Mouse (Mus musculus): ENCODE results near the gene Utp3. TPM values are rescaled to one million over a fixed set of nuclear protein-coding genes. Genes with fewer than 3 reads are reported as not detected.
A peak's percentile ranks its signal among the peaks of the same experiment; 100 is the strongest.
"Not testable (repeated sequence)": the region's sequence is repeated elsewhere in the genome, so short reads cannot be mapped to it uniquely, and the experiment has no call there.

The Utp3 gene
- total and polyA plus RNA-seq, 2 experiments from 2014 or later: 12.8 to 55.1 TPM

DNA sequence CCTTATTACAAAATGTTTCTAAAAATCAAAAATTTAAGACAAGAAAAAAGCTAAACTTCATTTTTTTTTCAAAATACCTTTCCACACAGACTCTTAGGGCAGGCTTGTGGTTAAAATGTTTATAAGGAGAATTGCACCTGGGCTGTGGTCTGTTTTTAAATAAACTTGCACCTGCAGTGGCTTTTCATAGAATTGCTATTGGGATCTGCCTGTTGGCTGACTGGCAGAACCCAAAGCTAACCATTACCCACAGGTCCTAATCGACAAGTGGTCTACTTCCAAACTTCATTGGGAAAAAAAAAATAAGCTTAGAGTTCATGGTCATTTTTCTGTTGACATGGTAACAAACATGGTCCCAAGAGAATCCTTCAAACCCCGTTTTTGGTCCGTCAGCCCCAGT is 19.6 kb upstream of the Utp3 start:
- Histone ChIP-seq H3K4me3 (ENCODE audit: low read depth, low read length) (no peak overlapping the region), H3K27ac (ENCODE audit: low read depth, low read length) (no peak overlapping the region), H3K4me2 (ENCODE audit: low read depth, low read length, poor library complexity, severe bottlenecking) (no peak overlapping the region), H3K9me3 (ENCODE audit: low read length) (no peaks in the 10 kb centered on the region), H3K27me3 (ENCODE audit: insufficient read depth, low read length) (no peaks in the 10 kb centered on the region), H3K9ac (replicated peaks; ENCODE audit: low read length, poor library complexity, severe bottlenecking) (no peak overlapping the region), H3K36me3 (ENCODE audit: insufficient read depth, low read length) (no peaks in the 10 kb centered on the region), H3K4me1 (ENCODE audit: insufficient read depth, low read length) (no peaks in the 10 kb centered on the region)
- TF ChIP-seq CTCF (IDR thresholded peaks at IDR 0.05): no peak
- no peak for ATAC-seq (ENCODE audit: low FRiP score)
- DNase-seq (ENCODE audit: low spot score): no peak
- 58% methylated on average over 3 of the region's 3 CpGs for WGBS

DNA sequence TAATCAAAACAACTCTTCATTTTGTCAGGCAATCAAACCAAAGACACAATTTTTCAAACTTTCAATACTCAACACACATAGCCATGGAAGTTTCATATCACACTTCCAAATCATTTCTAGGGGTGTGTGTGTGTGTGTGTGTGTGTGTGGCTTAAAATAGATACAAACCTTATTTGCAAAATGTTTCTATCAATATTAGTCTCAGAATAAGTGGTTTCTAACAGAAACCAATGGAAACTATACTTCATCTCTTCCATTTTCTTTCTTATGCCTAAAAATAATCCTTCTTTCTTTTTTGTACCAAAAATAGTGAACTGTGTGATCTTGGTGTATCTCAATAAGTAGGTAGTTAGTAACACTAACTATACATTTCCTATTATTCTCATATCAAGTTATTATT is 13.4 kb upstream of the Utp3 start:
- H3K9ac ChIP-seq (replicated peaks; ENCODE audit: low read length, poor library complexity, severe bottlenecking): no peak overlapping the region
- H3K4me2 ChIP-seq (ENCODE audit: low read depth, low read length, poor library complexity, severe bottlenecking): no peak overlapping the region
- TF ChIP-seq CTCF (IDR thresholded peaks at IDR 0.05): no peak
- ATAC-seq (ENCODE audit: low FRiP score) (no peak), DNase-seq (ENCODE audit: low spot score) (no peak)
- no peaks in the 10 kb centered on the region for H3K36me3 ChIP-seq (ENCODE audit: insufficient read depth, low read length)
- no peak overlapping the region for H3K27ac ChIP-seq (ENCODE audit: low read depth, low read length)
- H3K4me3 ChIP-seq (ENCODE audit: low read depth, low read length): no peak overlapping the region
- no peaks in the 10 kb centered on the region for H3K27me3 ChIP-seq (ENCODE audit: insufficient read depth, low read length)
- no peaks in the 10 kb centered on the region for H3K9me3 ChIP-seq (ENCODE audit: low read length)
- H3K4me1 ChIP-seq (ENCODE audit: insufficient read depth, low read length): no peaks in the 10 kb centered on the region

DNA sequence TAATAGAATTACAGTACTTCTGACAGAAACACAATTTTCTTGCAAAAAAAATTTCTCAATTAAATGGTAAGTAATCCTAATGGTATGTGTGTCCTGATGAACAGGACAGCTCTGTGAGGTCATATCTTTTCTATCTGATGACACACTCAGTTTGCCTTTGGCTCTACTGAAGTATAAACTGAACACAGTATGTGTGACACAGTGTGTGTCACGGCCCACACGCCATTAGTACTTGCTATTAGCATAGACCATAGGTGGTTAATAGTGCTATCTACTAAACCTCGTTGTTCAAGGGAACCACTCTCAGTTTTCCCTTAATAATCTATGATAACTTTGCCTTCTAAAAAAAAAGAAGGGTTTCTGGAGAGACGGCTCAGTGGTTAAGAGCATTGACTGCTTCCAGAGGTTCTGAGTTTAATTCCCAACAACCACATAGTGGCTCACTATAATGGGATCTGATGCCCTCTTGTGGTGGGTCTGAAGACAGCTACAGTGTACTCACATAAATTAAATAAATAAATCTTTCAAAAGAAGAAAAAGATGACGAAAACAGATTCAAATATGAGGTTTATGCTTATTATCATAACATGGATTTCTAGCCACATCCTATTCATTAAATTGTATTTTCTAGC is 11.5 kb upstream of the Utp3 start:
- no peak overlapping the region for H3K4me2 ChIP-seq (ENCODE audit: low read depth, low read length, poor library complexity, severe bottlenecking)
- 61% methylated on average over 5 of the region's 5 CpGs for WGBS
- H3K36me3 ChIP-seq (ENCODE audit: insufficient read depth, low read length): no peaks in the 10 kb centered on the region
- H3K9me3 ChIP-seq (ENCODE audit: low read length): no peaks in the 10 kb centered on the region
- ATAC-seq (ENCODE audit: low FRiP score) (0 out of 2 replicates have a peak, but pooled peaks have one; percentile 49), DNase-seq (ENCODE audit: low spot score) (peak; percentile 62)
- TF ChIP-seq CTCF (IDR thresholded peaks at IDR 0.05): peak; percentile 75
- no peaks in the 10 kb centered on the region for H3K4me1 ChIP-seq (ENCODE audit: insufficient read depth, low read length)
- H3K9ac ChIP-seq (replicated peaks; ENCODE audit: low read length, poor library complexity, severe bottlenecking): no peak overlapping the region
- no peak overlapping the region for H3K4me3 ChIP-seq (ENCODE audit: low read depth, low read length)
- no peaks in the 10 kb centered on the region for H3K27me3 ChIP-seq (ENCODE audit: insufficient read depth, low read length)
- H3K27ac ChIP-seq (ENCODE audit: low read depth, low read length): no peak overlapping the region

DNA sequence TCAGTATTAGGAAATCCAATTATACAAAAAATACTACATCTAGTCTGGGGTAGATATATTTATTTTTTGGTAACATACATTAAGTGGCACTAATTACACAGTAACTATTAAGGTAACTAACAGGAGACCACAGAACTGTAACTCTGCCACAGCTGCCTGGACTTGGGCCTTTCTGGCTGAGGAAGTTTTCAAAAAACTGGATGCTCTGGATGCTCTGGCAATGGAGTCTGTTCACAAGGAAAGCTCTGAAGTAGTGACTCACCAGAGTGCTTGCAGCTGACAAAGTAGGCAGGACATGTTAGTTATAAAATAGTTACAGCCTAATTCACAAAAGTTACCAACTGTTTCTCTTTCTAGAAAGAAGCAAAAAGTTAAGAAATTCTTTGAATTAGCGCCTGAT is 9.9 kb upstream of the Utp3 start:
- not testable (repeated sequence) for H3K27ac ChIP-seq (ENCODE audit: low read depth, low read length); H3K4me3 ChIP-seq (ENCODE audit: low read depth, low read length); DNase-seq (ENCODE audit: low spot score); H3K36me3 ChIP-seq (ENCODE audit: insufficient read depth, low read length); ATAC-seq (ENCODE audit: low FRiP score); H3K9ac ChIP-seq (replicated peaks; ENCODE audit: low read length, poor library complexity, severe bottlenecking); H3K4me2 ChIP-seq (ENCODE audit: low read depth, low read length, poor library complexity, severe bottlenecking); H3K27me3 ChIP-seq (ENCODE audit: insufficient read depth, low read length); H3K4me1 ChIP-seq (ENCODE audit: insufficient read depth, low read length); H3K9me3 ChIP-seq (ENCODE audit: low read length)
- WGBS: 81% methylated on average over 1 of the region's 1 CpGs

DNA sequence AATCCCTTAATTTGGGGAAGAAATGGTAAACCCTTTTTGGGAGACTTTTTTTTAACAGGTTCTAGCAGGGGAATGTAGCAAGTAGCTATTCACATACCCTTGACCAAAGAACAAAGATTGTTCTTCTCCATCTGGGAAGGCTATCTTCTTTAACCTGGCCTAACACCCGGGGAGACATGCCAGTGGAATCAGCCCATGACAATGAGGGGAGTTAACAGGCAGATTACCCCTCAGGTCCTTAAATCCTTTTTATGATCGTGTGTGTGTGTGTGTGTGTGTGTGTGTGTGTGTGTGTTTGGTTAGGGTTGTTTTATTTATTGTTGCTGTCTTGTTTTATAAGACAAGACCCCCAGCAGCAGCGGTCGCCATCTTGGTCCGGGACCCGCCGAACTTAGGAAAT is 8.7 kb upstream of the Utp3 start:
- 90% methylated on average over 7 of the region's 7 CpGs for WGBS
- Histone ChIP-seq H3K36me3 (ENCODE audit: insufficient read depth, low read length) (no peaks in the 10 kb centered on the region), H3K27ac (ENCODE audit: low read depth, low read length) (no peak overlapping the region), H3K9ac (replicated peaks; ENCODE audit: low read length, poor library complexity, severe bottlenecking) (no peak overlapping the region), H3K4me3 (ENCODE audit: low read depth, low read length) (no peak overlapping the region), H3K4me2 (ENCODE audit: low read depth, low read length, poor library complexity, severe bottlenecking) (no peak overlapping the region), H3K9me3 (ENCODE audit: low read length) (no peaks in the 10 kb centered on the region), H3K4me1 (ENCODE audit: insufficient read depth, low read length) (no peaks in the 10 kb centered on the region), H3K27me3 (ENCODE audit: insufficient read depth, low read length) (no peaks in the 10 kb centered on the region)
- no peak for ATAC-seq (ENCODE audit: low FRiP score)
- DNase-seq (ENCODE audit: low spot score): no peak
- no peak for TF ChIP-seq CTCF (IDR thresholded peaks at IDR 0.05)

DNA sequence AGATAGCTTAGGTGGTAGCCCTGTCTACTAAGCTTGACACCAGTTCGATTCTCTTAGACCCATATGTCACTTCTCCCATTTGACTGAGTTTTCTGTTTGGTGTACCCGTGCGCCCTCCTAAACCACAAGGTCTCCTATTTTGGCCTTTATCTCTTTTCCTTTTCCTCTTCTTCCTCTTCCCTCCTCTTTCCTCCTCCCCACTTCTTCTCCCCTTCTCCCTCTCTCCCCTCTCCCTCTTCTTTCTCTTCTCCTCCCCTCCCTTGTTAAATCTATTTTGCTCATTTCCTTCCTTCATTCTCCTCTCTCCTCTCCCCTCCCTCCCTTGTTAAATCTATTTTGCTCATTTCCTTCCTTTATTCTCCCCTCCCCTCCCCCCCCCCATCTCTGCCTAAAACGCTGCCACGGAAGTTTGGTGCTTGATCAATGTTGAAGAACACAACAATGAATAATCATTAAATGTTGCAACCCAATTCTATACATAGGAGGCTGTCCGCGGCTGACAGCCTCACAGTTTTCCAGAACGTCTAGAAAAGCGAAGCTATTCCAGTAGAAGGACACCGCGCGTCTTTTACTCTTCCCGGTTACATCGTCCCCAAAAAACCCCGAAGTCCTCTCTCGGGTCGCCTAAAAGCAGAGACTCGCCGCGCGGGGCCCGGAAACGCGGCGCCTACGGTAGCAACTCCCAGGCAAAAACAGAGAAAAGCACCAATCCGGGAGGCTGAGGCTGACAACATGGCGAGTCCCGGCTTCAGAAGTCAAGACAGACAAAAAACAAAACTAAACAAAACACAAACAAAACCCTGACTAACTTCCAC is 784 bp upstream of the Utp3 start:
- no peaks in the 10 kb centered on the region for H3K27me3 ChIP-seq (ENCODE audit: insufficient read depth, low read length)
- no peaks in the 10 kb centered on the region for H3K36me3 ChIP-seq (ENCODE audit: insufficient read depth, low read length)
- peaks cover 13% of the 10 kb centered on the region; the same call in 1 of the 2 replicates for H3K4me1 ChIP-seq (ENCODE audit: insufficient read depth, low read length)
- DNase-seq (ENCODE audit: low spot score): no peak
- no peaks in the 10 kb centered on the region for H3K9me3 ChIP-seq (ENCODE audit: low read length)
- H3K27ac ChIP-seq (ENCODE audit: low read depth, low read length): peak overlapping the region; percentile 82
- peak; percentile 73 for ATAC-seq (ENCODE audit: low FRiP score)
- TF ChIP-seq CTCF (IDR thresholded peaks at IDR 0.05): no peak
- peak overlapping the region; percentile 59 for H3K4me3 ChIP-seq (ENCODE audit: low read depth, low read length)
- whole genome bisulfite sequencing: 7% methylated on average over 29 of the region's 29 CpGs
- peak overlapping the region; percentile 61 for H3K9ac ChIP-seq (replicated peaks; ENCODE audit: low read length, poor library complexity, severe bottlenecking)
- H3K4me2 ChIP-seq (ENCODE audit: low read depth, low read length, poor library complexity, severe bottlenecking): peak overlapping the region; percentile 62

All from midbrain, postnatal 0 days (tissue).